Mouse (Mus musculus) olfactory bulb, adult 2 months (tissue): Measurements from ENCODE around the gene Med9. TPM values are rescaled to one million over a fixed set of nuclear protein-coding genes. Genes with fewer than 3 reads are reported as not detected.

ENCODE experiments used
- H3K27ac ChIP-seq: fragments of 200-500 bp; 2 replicates; pipeline ENCODE4 v1.5.1; 2012; ENCODE audit warnings: low read depth, low read length; ENCODE audit not compliant: insufficient read depth
- H3K4me1 ChIP-seq: fragments of 200-500 bp; 2 replicates; pipeline ENCODE4 v1.6.1; 2012; ENCODE audit warnings: low read length; ENCODE audit not compliant: control insufficient read depth, insufficient read depth
- H3K4me3 ChIP-seq: fragments of 200-500 bp; 2 replicates; pipeline ENCODE4 v1.5.1; 2012; ENCODE audit warnings: mild to moderate bottlenecking, low read depth, low read length, moderate library complexity; ENCODE audit not compliant: insufficient read depth
- CTCF ChIP-seq: fragments of 200-500 bp; IDR thresholded peaks from 2 replicates; pipeline ENCODE4 v1.5.1; 2012; ENCODE audit warnings: low read depth, mild to moderate bottlenecking, low read length, moderate library complexity; ENCODE audit not compliant: insufficient read depth
- POLR2A ChIP-seq: fragments of 200-500 bp; IDR thresholded peaks from 2 replicates; pipeline ENCODE4 v1.6.1; 2012; ENCODE audit warnings: mild to moderate bottlenecking, low read depth, low read length, moderate library complexity; ENCODE audit not compliant: insufficient read depth
- WGBS: fragments of 180-500 bp; shearing (Covaris S2); methylation state at CpG from one replicate; pipeline ENCODE4 v1.1.7; 2018; 5-methylcytosine and 5-hydroxymethylcytosine counted together
- polyA plus RNA-seq: library from polyadenylated mRNA; stranded (reverse); fragments of >200 nt; gene quantifications from 2 replicates; pipeline ENCODE4 v1.2.4, GENCODE M21; 2012; ENCODE audit warnings: low replicate concordance; ENCODE audit not compliant: missing spikeins, insufficient read depth, insufficient read length

Med9 gene
- polyA plus RNA-seq, 1 experiment: not detected

GRCm38 (mm10) chr11:59918014-59918413 is 30.0 kb upstream of the Med9 start:
- TF ChIP-seq CTCF (no peak), POLR2A (no peak)
- H3K27ac ChIP-seq: no peak overlapping the region
- H3K4me1 ChIP-seq: no peaks in the 10 kb centered on the region
- H3K4me3 ChIP-seq: no peak overlapping the region
- WGBS: 35% methylated on average over 4 of the region's 4 CpGs

- no peak for TF ChIP-seq CTCF
- TF ChIP-seq POLR2A: no peak
- Histone ChIP-seq H3K4me1 (no peaks in the 10 kb centered on the region), H3K4me3 (no peak overlapping the region), H3K27ac (no peak overlapping the region)
- WGBS: 85% methylated on average over 3 of the region's 3 CpGs
Observed at GRCm38 (mm10) chr11:59919401-59919800, 28.6 kb upstream of the Med9 start.

- TF ChIP-seq POLR2A (no peak), CTCF (no peak)
- 73% methylated on average over 5 of the region's 5 CpGs for WGBS
- H3K27ac ChIP-seq: no peak overlapping the region
- no peak overlapping the region for H3K4me3 ChIP-seq
- no peaks in the 10 kb centered on the region for H3K4me1 ChIP-seq
Observed at GRCm38 (mm10) chr11:59920331-59920730, 27.7 kb upstream of the Med9 start.

GRCm38 (mm10) chr11:59921265-59921664 is 26.7 kb upstream of the Med9 start:
- Histone ChIP-seq H3K4me3 (no peak overlapping the region), H3K4me1 (no peaks in the 10 kb centered on the region), H3K27ac (no peak overlapping the region)
- no peak for TF ChIP-seq POLR2A
- TF ChIP-seq CTCF: no peak
- WGBS: 32% methylated on average over 7 of the region's 7 CpGs

- TF ChIP-seq POLR2A (no peak), CTCF (no peak)
- WGBS: 78% methylated on average over 4 of the region's 4 CpGs
- Histone ChIP-seq H3K4me1 (peaks cover 9% of the 10 kb centered on the region), H3K27ac (no peak overlapping the region), H3K4me3 (no peak overlapping the region)
Observed at GRCm38 (mm10) chr11:59930031-59930430, 18.0 kb upstream of the Med9 start.

GRCm38 (mm10) chr11:59932560-59933337 is 15.3 kb upstream of the Med9 start:
- WGBS: 79% methylated on average over 9 of the region's 9 CpGs
- TF ChIP-seq POLR2A (no peak), CTCF (no peak)

GRCm38 (mm10) chr11:59933943-59934342 is 14.1 kb upstream of the Med9 start:
- Histone ChIP-seq H3K27ac (no peak overlapping the region), H3K4me3 (no peak overlapping the region), H3K4me1 (peaks cover 11% of the 10 kb centered on the region)
- 26% methylated on average over 12 of the region's 12 CpGs for WGBS
- TF ChIP-seq POLR2A (no peak), CTCF (no peak)

More at GRCm38 (mm10) chr11:59932560-59933337, 15.3 kb upstream of the Med9 start:
- Histone ChIP-seq H3K4me1 (peaks cover 11% of the 10 kb centered on the region), H3K4me3 (no peak overlapping the region), H3K27ac (no peak overlapping the region)

GRCm38 (mm10) chr11:59937023-59937422 is 11.0 kb upstream of the Med9 start:
- 68% methylated on average over 3 of the region's 3 CpGs for WGBS
- H3K4me3 ChIP-seq: no peak overlapping the region
- no peak overlapping the region for H3K27ac ChIP-seq
- TF ChIP-seq CTCF: no peak
- no peak for TF ChIP-seq POLR2A
- H3K4me1 ChIP-seq: peaks cover 11% of the 10 kb centered on the region

- no peak overlapping the region for H3K27ac ChIP-seq
- H3K4me3 ChIP-seq: no peak overlapping the region
- H3K4me1 ChIP-seq: peaks cover 11% of the 10 kb centered on the region
- WGBS: 29% methylated on average over 2 of the region's 2 CpGs
- TF ChIP-seq CTCF (no peak), POLR2A (no peak)
Observed at GRCm38 (mm10) chr11:59937615-59938014, 10.4 kb upstream of the Med9 start.
